Mouse (Mus musculus) left cerebral cortex, postnatal 14 days (tissue): ENCODE measurements around the gene Calml3. TPM values are rescaled to one million over a fixed set of nuclear protein-coding genes. Genes with fewer than 3 reads are reported as not detected.
"Not testable (repeated sequence)": the region's sequence is repeated elsewhere in the genome, so short reads cannot be mapped to it uniquely, and the experiment has no call there.

Experiments
- DNase-seq, 2 experiments: peaks; one replicate each; pipeline ENCODE4 v3.0.0; 2021 to 2022; ENCODE audit warnings: low spot score in 2 of 2, mixed read lengths in 1 of 2
- intact Hi-C: fragments of 180-260 bp; cut with DNase I; formaldehyde crosslinking; loops from one replicate; pipeline ENCODE4 v1.15.1; 2025
- long read RNA-seq, 2 experiments: library from polyadenylated mRNA; stranded (forward); transcript quantifications; one replicate each; pipeline ENCODE4 v2.0.0; 2021
- total RNA-seq, 2 experiments: library from RNA; stranded (reverse); gene quantifications; 2 replicates each; pipeline ENCODE4 v1.2.3; 2021

Calml3 gene
- total RNA-seq = not detected
- long read RNA-seq, experiment 1 = 0 reads
- long read RNA-seq, experiment 2 = 0 reads

DNA sequence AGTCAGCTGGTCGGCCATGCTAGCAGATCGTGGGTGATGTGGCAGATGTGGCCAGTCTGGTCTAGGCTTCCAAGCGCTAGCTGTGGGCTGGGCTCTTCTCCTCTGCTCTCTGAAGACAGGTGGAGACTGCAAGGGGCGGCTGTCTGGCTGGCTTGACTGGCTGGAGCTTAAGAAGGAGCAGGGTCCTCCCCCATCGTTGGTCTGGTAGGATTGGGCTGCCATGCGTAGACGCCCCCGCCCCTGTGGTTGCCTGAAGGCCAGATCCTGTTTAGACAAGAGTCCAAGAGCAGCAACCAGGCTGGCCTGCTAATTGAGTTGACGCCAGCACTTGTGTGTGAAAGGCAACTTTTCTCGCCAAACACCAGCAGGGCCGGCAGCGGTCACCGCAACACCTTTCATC lies at the start of gene Calml3:
Calml3 (minus strand) TSS at position 131 of the 400 bp plus-strand sequence.
- no peak for DNase-seq
- intact Hi-C loops = no loop called here

DNA sequence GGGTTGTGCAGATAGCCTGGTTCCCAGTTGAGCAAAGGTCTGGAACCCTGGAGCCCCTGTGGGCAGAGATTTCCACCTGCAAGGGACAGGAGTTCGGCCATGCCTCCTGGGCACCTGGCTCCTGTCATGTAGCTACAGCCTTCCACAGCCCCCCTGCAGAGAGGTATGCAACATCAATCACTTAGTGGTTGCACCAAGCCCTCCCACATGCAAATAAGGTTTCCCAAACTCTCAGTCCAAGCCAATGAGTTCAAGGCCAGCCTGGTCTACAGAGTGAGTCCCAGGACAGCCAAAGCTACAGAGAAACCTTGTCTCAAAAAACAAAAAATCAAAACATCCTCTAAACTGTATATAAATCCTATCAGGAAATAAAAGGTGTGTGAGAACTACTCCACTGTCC lies 46.2 kb upstream of the Calml3 start:
- DNase-seq = no peak
- intact Hi-C loops = no loop called here

DNA sequence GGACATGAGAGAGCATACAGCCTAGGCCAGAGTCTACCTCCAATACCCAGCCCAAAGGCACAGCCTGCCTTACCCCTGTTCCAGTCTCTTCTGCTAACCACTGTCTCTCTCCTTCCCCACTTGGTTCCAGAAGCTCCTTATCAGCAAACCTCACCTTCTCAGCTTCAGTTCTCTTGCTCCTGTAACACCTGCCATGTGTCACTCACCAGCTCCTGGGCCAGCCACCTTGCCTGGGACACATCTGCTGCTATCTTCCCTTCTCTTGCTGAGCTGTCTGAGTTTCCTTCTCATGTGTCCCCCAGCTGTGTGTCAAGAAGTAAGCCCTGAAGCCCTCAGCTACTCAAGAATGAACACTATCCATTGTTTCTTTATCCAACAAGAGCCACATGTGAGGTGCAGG lies 36.5 kb upstream of the Calml3 start:
- intact Hi-C loops, DNase-seq: not testable (repeated sequence)

DNA sequence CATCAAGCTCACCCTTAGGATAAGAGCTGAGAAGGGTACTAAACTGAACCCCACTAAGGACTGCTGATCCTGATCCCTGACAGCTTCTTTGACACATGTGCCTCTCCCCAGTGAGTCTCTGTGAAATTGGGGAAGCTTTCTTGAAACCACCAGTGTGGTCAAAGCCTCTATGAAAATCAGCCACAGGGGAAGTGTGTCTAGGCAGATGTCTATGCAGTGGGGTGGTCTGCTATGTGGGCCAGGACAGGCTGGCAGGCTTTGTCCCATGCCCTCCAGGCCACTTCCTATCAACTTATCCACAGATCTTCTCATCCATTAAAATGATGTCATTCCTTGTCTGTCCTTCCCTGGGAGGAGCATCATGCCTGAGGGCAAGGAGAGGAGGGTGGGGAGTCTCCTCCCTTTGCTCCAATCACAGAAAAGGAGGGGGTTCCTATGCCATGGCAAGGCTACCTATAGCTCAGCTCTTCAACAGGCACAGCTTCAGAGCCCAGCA lies 33.2 kb upstream of the Calml3 start, which contains the start of gene Calm4:
Calm4 (plus strand) TSS at position 446 of the 496 bp plus-strand sequence.
- DNase-seq, intact Hi-C loops: not testable (repeated sequence)

DNA sequence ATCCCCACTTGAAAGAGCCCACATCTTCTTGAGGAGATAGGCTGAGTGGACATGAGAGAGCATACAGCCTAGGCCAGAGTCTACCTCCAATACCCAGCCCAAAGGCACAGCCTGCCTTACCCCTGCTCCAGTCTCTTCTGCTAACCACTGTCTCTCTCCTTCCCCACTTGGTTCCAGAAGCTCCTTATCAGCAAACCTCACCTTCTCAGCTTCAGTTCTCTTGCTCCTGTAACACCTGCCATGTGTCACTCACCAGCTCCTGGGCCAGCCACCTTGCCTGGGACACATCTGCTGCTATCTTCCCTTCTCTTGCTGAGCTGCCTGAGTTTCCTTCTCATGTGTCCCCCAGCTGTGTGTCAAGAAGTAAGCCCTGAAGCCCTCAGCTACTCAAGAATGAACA lies 29.5 kb upstream of the Calml3 start:
- intact Hi-C loops = not testable (repeated sequence)

DNA sequence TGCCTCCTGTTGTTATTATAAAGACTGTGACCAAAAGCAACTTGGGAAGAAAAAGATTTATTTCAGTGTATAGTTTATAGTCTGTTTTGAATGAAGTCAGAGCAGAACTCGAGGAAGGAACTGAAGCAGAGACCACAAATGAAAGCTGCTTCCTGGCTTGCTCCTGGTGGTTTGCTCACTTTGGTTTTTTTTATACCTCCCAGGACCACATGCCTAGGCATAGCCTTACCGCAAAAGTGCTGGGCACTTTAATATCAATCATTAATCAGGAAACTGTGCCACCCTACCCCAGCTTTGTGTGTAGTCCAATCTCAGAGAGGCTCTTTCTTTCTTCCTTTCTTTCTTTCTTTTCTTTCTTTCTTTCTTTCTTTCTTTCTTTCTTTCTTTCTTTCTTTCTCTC lies 28.3 kb upstream of the Calml3 start:
- intact Hi-C loops = no loop called here
- no peak for DNase-seq

More for the DNA sequence above, 29.5 kb upstream of the Calml3 start:
- not testable (repeated sequence) for DNase-seq

DNA sequence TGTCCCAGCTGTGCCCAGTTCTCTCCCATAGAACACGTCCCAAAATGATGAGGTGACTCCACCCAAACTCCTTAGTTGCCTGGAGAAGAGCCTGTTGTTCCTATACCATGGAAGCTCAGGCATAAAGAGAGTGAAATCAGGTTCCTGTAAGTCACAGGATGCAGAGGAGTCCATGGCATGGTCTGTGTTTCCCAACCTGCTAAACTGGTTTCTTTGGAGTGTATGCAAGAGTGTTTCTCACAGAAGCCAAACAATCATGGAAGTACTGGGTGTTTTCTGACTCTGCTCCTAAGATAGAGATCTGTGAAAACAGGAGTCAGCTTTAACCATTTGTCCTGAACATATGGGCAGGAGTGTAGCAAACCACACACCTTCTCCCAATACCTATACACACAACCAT lies 27.9 kb upstream of the Calml3 start:
- DNase-seq = no peak
- intact Hi-C loops = no loop called here

DNA sequence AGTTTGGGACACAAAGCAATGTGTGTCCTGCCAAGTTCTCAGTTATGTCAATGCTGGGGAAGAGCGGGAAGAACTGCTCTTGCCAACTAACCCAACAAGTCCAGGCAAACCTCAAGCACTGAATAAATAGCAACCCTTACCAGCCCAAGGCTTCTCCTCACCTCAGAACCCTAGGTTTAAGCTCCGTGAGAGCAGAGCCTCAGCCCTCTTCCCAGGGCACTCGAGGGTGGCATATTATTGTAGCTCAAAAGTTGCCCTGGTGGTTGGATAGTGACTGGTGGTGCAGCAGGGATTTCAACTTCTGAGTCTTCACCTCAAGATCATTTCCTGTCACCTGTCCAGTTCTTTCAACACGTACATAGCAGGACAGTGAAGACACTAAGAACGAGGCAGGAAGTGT lies 27.4 kb upstream of the Calml3 start:
- intact Hi-C loops = no loop called here
- no peak for DNase-seq

DNA sequence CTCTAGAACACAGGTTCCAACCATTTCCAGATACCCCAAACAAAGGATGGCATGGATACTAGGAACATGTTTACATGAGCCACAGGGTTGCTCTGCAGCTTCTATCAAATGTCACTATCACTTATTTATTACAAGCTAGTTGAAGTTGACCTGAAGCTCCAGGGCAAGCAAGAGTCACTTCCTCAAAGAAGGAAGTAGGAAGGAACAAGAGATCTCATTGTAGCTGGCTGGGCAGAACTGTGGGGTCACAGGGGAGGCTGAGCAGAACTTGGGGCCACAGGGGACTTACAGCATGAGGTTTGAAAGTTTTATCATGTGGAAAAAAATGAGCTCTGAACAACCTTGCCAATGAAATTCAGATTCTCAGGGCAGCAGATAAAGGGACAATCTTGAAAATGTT lies 21.6 kb upstream of the Calml3 start:
- intact Hi-C loops = no loop called here

DNA sequence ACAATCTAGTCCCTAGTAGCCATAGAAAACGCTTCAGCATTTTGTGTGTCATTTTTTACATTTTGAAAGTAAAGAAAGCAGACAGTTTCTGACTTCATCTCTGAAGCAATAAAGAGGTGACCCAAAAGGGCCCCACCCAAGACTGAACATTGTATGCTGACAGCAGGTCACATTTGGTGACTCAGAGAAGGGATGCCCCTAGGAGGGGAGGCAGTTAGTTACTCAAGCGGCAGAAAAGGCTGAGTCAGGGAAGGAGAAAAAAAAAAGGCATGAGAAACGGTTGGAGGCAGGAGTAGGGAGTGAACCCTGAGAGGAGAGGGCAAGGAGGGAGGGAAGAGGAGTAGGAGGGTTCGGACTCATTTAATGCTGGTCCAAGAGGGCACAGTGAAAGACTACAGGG lies 18.0 kb upstream of the Calml3 start:
- intact Hi-C loops = no loop called here
- no peak for DNase-seq

More for the DNA sequence above, 21.6 kb upstream of the Calml3 start:
- DNase-seq = no peak

DNA sequence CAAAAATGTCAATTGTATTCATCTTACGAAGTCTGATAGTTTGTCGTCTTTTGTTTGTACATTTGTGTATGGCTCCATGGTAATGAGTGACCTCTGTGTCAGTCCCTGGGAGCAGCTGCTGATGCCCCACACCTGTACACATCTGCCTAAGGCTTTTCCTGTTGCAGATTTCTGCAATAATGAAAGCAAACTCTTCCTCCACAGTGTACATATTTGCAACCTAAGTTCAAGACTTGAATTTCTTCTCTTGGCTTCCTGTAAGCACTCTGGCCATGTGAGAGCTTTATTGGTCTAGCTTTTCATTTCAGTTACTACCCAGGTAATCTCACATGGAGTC lies 14.6 kb upstream of the Calml3 start:
- DNase-seq = no peak

DNA sequence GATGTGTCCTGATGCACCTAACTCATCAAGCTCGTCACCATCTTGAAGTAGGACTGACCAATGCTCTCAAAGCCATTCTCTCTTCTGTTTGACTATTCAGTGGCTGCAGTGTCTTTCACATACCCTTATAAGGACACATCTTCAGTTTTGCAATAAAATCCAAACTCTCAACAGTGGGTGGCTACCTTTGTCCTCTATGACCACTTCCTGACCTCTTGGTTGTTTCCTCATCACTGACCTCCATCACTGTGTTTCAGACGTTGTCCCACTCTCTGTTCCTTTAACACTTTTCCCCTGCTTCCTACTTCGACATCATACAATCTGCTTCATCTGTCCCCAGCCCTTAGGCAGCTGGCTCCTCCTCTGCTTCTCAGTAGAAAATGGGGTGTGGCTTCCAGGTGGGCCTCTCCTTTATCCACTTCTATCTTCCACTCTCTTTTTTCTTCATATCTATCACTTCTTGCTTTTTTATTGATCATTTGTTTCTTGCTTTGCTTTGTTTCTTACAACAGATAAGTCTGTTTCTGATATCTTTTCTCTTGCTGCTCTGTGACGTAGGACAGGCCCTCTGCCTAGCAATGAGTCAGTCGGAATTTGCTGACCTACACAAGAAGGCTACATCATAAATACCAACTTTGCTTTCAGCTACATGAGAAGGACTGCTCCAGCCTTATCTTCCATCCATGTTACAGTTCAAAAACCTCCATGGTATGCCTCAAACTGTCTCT lies 14.1 kb upstream of the Calml3 start:
- no peak for DNase-seq
- intact Hi-C loops = no loop called here

More for the DNA sequence above, 14.6 kb upstream of the Calml3 start:
- intact Hi-C loops = no loop called here

DNA sequence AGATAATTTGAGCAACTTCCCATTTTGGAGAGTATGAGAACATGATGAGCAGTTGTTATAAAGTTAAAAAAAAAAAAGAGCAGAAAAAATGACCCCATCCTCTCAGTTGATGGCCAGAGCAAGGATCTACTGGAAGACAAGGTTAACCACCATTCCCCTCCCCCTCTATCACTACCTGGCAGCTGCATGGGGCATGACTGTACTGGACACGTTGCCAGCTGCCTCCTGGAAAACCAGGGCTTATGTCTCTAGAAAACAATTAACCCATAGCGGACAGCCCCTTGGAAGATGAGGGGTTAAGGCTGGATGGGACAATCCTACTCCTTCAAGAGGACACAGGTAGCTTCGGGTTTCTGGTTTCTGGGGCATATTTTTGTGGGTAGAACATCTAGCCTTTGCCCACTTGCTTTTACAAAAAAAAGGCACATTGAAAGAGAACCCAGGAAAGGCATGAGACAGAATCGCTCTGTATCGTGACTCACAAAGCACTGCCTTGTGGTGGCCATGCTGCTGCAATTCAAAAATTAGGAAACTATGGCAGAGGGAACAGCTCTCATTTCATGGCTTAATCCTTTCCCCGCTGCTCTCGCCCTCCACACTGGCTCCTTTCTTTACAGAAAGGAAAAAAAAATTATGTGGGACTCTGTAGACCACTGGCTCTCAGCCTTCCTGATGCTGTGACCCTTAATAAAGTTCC lies 3.2 kb upstream of the Calml3 start:
- intact Hi-C loops = no loop called here

DNA sequence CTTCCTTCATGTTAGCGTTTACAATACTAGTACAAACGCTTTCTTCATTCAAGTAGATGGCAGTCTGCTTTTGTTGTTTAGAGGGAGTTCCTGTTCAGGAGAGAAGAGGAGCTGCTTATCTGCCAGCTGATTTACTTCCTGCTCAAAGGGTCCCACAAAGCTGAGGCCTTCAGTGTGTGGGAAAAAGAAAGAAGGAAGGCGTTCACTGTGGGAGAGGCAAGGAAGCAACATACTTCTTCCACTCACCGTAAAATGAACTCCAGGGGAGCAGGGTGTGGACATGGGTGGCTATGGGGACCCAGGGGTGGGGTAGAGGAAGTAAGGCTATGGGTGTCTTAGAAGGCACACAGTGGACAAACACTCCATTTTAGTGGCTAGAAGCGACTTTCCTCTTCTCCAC lies 1.5 kb upstream of the Calml3 start:
- intact Hi-C loops = no loop called here
- no peak for DNase-seq

More for the DNA sequence above, 3.2 kb upstream of the Calml3 start:
- no peak for DNase-seq

DNA sequence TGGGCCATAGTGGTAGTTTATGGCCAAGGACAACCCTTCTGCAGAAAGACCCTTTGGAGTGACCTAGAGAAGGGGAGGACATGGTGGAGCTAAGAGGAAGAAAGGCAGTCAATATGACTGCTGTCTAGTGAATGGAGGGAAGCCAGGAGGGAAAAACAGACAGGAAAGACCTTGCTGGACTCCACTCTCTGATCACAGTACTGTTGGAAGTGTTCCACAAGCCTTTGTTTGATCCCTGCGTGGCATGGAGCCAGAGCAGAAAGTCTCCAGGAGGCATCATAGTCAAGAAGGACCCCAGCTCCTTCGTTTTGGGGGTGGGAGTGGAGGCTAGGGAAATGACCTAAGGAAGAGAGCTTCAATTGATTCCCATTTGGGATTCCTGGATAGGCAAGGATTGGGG lies 1.0 kb upstream of the Calml3 start:
- intact Hi-C loops = no loop called here
- DNase-seq = no peak

DNA sequence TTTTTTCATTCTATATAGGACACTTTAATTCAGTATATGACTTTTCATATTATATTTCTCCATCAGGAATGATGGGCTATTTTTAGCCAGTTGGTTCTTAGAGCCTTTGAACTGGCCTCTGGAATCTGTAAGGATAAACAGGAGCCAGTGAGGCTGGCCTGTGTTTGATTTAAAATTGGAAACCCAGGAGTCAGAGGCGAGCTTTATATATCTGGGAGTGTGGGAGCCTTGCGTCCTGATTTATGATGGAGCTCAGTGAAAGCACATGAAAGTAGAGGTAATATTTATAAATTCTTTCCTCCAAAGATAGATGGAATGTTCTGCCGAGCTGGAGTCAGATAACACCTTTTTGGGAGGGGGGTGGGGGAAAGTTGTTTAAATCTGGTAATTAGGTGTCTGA lies 4.7 kb downstream of the Calml3 start:
- intact Hi-C loops = no loop called here
- no peak for DNase-seq

DNA sequence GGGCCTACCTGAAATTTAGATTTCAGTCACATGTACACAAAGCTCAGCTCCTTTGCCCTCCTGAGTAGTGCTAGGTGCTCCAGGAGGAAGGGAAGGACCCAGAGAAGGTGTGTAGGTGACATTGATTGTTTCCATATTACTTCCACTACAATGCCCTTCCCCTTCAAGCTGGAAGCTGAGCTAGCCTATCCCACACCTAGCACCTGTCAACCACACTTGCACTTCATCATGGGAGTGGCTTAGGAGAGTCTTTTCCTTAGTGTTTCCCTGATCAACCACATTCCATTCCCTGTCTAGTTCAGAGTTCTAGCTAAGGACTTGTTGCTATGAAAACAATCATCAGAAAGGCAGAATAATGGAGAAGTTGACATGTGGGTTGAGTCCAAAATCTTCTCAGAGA lies 5.4 kb downstream of the Calml3 start:
- DNase-seq = no peak
- intact Hi-C loops = no loop called here

DNA sequence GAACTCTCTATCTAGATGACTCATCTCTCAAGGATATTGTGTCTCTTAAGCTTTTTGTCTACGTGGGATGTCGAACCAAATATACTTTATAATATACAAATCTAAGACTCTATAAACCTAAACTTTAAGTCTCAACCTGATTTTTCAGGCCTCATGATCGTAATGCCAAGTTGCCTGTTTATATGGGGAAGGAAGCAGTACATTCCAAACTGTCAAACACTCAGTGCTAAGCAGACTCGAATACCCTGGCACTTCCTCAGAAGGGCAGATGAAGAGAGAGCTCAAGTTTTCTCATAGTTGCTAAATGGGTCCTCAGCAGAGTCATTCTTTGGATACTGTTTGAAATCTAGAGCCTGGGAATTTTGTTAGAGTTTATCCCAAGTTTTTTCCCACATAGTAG lies 7.5 kb downstream of the Calml3 start:
- intact Hi-C loops = no loop called here
- DNase-seq = no peak

DNA sequence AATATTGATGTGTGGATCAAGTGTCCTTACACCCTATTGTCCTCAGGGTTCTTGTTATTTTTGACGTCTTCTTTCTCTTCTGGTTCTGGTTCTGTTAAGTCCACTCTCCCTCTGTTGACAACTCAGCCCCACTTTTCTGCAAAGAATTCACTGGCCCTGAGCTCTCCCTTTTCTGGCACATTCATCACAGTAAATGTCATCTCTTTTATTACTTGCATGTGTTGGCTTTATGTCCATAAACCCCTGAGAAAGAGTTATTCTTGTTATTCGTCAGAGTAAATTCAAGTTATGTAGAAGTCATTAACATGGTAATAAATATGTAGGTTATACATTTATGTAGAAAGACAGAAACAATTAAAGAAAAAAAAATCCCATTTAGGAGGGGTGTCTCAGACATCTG lies 14.6 kb downstream of the Calml3 start:
- DNase-seq = no peak
- intact Hi-C loops = no loop called here

DNA sequence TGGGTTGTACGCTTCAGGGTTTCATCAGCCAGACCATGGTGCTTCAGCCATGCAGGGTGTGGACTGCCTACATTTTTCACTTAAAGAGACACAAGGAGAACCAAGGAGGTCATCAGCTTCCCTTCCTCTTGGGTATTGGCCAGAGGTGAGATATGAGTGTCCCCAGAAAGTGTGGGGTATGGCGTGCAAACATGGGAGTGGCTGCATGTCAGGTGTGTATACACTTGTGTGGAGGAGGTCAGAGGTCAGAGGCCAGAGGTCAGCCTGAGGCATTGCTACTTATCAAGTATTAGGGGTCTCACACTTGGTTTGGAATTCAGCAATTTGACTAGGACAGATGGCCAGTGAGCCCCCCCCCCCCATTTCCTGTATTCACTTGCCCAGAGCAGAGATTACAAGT lies 15.5 kb downstream of the Calml3 start:
- intact Hi-C loops = no loop called here
- no peak for DNase-seq

DNA sequence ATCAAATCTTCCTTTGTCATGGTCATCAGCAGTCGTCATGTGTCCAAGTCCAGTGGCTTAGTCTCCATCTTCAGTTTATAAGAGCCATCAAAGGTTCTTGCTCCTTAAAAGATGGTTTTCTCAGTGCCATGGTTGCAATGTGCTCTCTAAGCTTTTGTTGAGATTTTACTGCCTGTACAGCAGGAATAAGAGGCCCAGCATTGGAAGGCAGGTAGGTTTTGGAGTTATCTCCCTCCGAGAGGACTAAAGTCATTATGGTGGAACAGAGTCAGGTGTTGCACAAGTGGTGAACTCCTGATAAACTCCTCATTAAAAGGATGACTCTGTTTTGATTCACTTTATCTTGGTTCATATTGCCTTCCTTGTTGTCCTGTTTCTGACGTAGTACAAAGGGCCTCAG lies 16.5 kb downstream of the Calml3 start:
- intact Hi-C loops = no loop called here
- no peak for DNase-seq
